Mouse (Mus musculus) spleen, embryonic (tissue): ENCODE results near the gene Tnnc1.

ENCODE experiments used
- CTCF ChIA-PET: fragments of 350-600 bp; sonication (Branson Sonifier 250); formaldehyde crosslinking; loops from one replicate; lab custom pipeline; 2022; lab: Charles Lee

The Tnnc1 gene

GRCm38 (mm10) chr14:31251084-31251604 lies 43.0 kb downstream of the Tnnc1 start, which contains the start of the genes Phf7 and Bap1:
Phf7 (minus strand) TSS chr14:31251317.
Bap1 (plus strand) TSS chr14:31251450.
- CTCF ChIA-PET, result interaction anchor here (0.5 kb wide), 1 partner anchor 77 kb away, joined by 5 read pairs; no protein-coding TSS in a partner anchor

- CTCF ChIA-PET, result no interaction called here
Observed at GRCm38 (mm10) chr14:31251626-31252025, 43.5 kb downstream of the Tnnc1 start.

- CTCF ChIA-PET, result interaction anchor here (0.6 kb wide), 1 partner anchor 229 kb away, joined by 5 read pairs; no protein-coding TSS in a partner anchor
Observed at GRCm38 (mm10) chr14:31252091-31252490, 44.0 kb downstream of the Tnnc1 start.

GRCm38 (mm10) chr14:31258476-31259050 lies 50.5 kb downstream of the Tnnc1 start:
- CTCF ChIA-PET, result no interaction called here

- CTCF ChIA-PET, result no interaction called here
Observed at GRCm38 (mm10) chr14:31260374-31260773, 52.3 kb downstream of the Tnnc1 start.

GRCm38 (mm10) chr14:31260932-31261331 lies 52.8 kb downstream of the Tnnc1 start:
- CTCF ChIA-PET, result no interaction called here
